Mouse (Mus musculus): ENCODE results near the gene Zfp113.

- TF ChIP-seq CTCF (IDR thresholded peaks at IDR 0.05) (no peak), EP300 (IDR thresholded peaks at IDR 0.05) (no peak)
Measured at GRCm38 (mm10) chr5:138090737-138091136, 64.8 kb downstream of the Zfp113 start.
